Mouse (Mus musculus) midbrain, embryonic 15.5 days (tissue): ENCODE results near the gene Ppp1ca. TPM values are rescaled to one million over a fixed set of nuclear protein-coding genes. Genes with fewer than 3 reads are reported as not detected.

Experiments
- ATAC-seq: fragments of 200-750 bp; cut with Nextera tagmentation; replicated peaks from 2 replicates; pipeline ENCODE4 v1.8.0; 2017; ENCODE audit warnings: moderate TSS enrichment
- H3K27ac ChIP-seq: fragments of 300-500 bp; sonication (generic); 2 replicates; pipeline ENCODE4 v1.5.1; 2015; ENCODE audit warnings: mild to moderate bottlenecking, inconsistent platforms
- H3K27me3 ChIP-seq: fragments of 300-500 bp; sonication (generic); replicated peaks from 2 replicates; pipeline ENCODE4 v1.6.1; 2015; ENCODE audit warnings: inconsistent platforms
- H3K36me3 ChIP-seq: fragments of 300-500 bp; sonication (generic); replicated peaks from 2 replicates; pipeline ENCODE4 v1.6.1; 2015; ENCODE audit warnings: inconsistent platforms
- H3K4me1 ChIP-seq: fragments of 300-500 bp; sonication (generic); 2 replicates; pipeline ENCODE4 v1.6.1; 2015; ENCODE audit warnings: inconsistent platforms
- H3K4me2 ChIP-seq: fragments of 300-500 bp; sonication (generic); 2 replicates; pipeline ENCODE4 v1.6.1; 2015; ENCODE audit warnings: inconsistent platforms, mild to moderate bottlenecking, moderate library complexity
- H3K4me3 ChIP-seq: fragments of 300-500 bp; sonication (generic); 2 replicates; pipeline ENCODE4 v1.5.1; 2015; ENCODE audit warnings: mild to moderate bottlenecking, inconsistent platforms
- H3K9ac ChIP-seq: fragments of 300-500 bp; sonication (generic); 2 replicates; pipeline ENCODE4 v1.6.1; 2015; ENCODE audit warnings: mild to moderate bottlenecking, inconsistent platforms
- H3K9me3 ChIP-seq: fragments of 300-500 bp; sonication (generic); 2 replicates; pipeline ENCODE4 v1.6.1; 2016; ENCODE audit warnings: inconsistent platforms
- WGBS: fragments of 180-500 bp; shearing (Covaris S2); methylation state at CpG from one replicate; pipeline ENCODE4 v1.1.7; 2015; ENCODE audit warnings: mixed read lengths; 5-methylcytosine and 5-hydroxymethylcytosine counted together
- polyA plus RNA-seq: library from polyadenylated mRNA; unstranded; fragments of >200 nt; fragmentation: Nextera tagmentation; extraction: Ambion mirVana; gene quantifications from 2 replicates; pipeline ENCODE4 v1.2.1, GENCODE M21; 2015

Gene Ppp1ca
- polyA plus RNA-seq, 1 experiment from 2014 or later, result 537 TPM

GRCm38 (mm10) chr19:4149283-4149682 is 42.6 kb upstream of the Ppp1ca start:
- H3K4me1 ChIP-seq, result peaks cover 22% of the 10 kb centered on the region
- H3K4me3 ChIP-seq, result peak overlapping the region; percentile 93
- 93% methylated on average over 11 of the region's 11 CpGs for WGBS
- peak overlapping the region; percentile 91 for H3K9ac ChIP-seq
- peak overlapping the region; percentile 77 for H3K4me2 ChIP-seq
- H3K9me3 ChIP-seq, result no peaks in the 10 kb centered on the region
- H3K27ac ChIP-seq, result no peak overlapping the region; the same call in 1 of the 2 replicates
- H3K27me3 ChIP-seq, result no peaks in the 10 kb centered on the region
- ATAC-seq, result no peak
- H3K36me3 ChIP-seq, result 0 out of 2 replicates have a peak, but pooled peaks cover 7% of the 10 kb centered on the region

GRCm38 (mm10) chr19:4149764-4150461 is 42.0 kb upstream of the Ppp1ca start:
- Histone ChIP-seq H3K9ac (no peak overlapping the region), H3K27ac (no peak overlapping the region), H3K36me3 (0 out of 2 replicates have a peak, but pooled peaks cover 7% of the 10 kb centered on the region), H3K27me3 (no peaks in the 10 kb centered on the region), H3K4me1 (peaks cover 22% of the 10 kb centered on the region), H3K4me2 (no peak overlapping the region; the same call in 1 of the 2 replicates), H3K4me3 (no peak overlapping the region), H3K9me3 (no peaks in the 10 kb centered on the region)
- ATAC-seq, result no peak
- 94% methylated on average over 17 of the region's 17 CpGs for WGBS

- no peaks in the 10 kb centered on the region for H3K27me3 ChIP-seq
- no peak overlapping the region for H3K4me2 ChIP-seq
- no peaks in the 10 kb centered on the region for H3K9me3 ChIP-seq
- 90% methylated on average over 22 of the region's 22 CpGs for WGBS
- no peak for ATAC-seq
- peaks cover 12% of the 10 kb centered on the region for H3K36me3 ChIP-seq
- no peak overlapping the region for H3K9ac ChIP-seq
- H3K27ac ChIP-seq, result no peak overlapping the region
- H3K4me1 ChIP-seq, result peaks cover 22% of the 10 kb centered on the region
- H3K4me3 ChIP-seq, result no peak overlapping the region
Observed at GRCm38 (mm10) chr19:4150567-4151487, 41.0 kb upstream of the Ppp1ca start.

- Histone ChIP-seq H3K9ac (no peak overlapping the region), H3K36me3 (peaks cover 15% of the 10 kb centered on the region)
- ATAC-seq, result no peak
Observed at GRCm38 (mm10) chr19:4151488-4151860, 40.4 kb upstream of the Ppp1ca start.

GRCm38 (mm10) chr19:4151898-4152297 is 40.0 kb upstream of the Ppp1ca start:
- Histone ChIP-seq H3K36me3 (peaks cover 20% of the 10 kb centered on the region), H3K4me3 (no peak overlapping the region), H3K9ac (no peak overlapping the region), H3K4me1 (peaks cover 22% of the 10 kb centered on the region), H3K4me2 (no peak overlapping the region), H3K9me3 (no peaks in the 10 kb centered on the region), H3K27ac (no peak overlapping the region), H3K27me3 (no peaks in the 10 kb centered on the region)
- WGBS, result 85% methylated on average over 5 of the region's 5 CpGs
- ATAC-seq, result no peak

More at GRCm38 (mm10) chr19:4151488-4151860, 40.4 kb upstream of the Ppp1ca start:
- Histone ChIP-seq H3K4me2 (no peak overlapping the region), H3K27me3 (no peaks in the 10 kb centered on the region), H3K4me1 (peaks cover 22% of the 10 kb centered on the region), H3K9me3 (no peaks in the 10 kb centered on the region), H3K4me3 (no peak overlapping the region), H3K27ac (no peak overlapping the region)
- WGBS, result 66% methylated on average over 5 of the region's 5 CpGs

- no peak overlapping the region for H3K9ac ChIP-seq
- H3K4me1 ChIP-seq, result peaks cover 20% of the 10 kb centered on the region
- no peak overlapping the region for H3K27ac ChIP-seq
- H3K36me3 ChIP-seq, result peaks cover 26% of the 10 kb centered on the region
- H3K27me3 ChIP-seq, result no peaks in the 10 kb centered on the region
- WGBS, result 86% methylated on average over 8 of the region's 8 CpGs
- no peak for ATAC-seq
- H3K4me3 ChIP-seq, result no peak overlapping the region
- H3K4me2 ChIP-seq, result no peak overlapping the region
- no peaks in the 10 kb centered on the region for H3K9me3 ChIP-seq
Observed at GRCm38 (mm10) chr19:4152445-4153231, 39.2 kb upstream of the Ppp1ca start.

GRCm38 (mm10) chr19:4153232-4153654 is 38.6 kb upstream of the Ppp1ca start, which contains the start of gene Ptprcap:
Ptprcap (plus strand) TSS chr19:4153604.
- peaks cover 26% of the 10 kb centered on the region for H3K36me3 ChIP-seq
- no peak within 1 kb of the TSS for H3K27ac ChIP-seq
- no peak for ATAC-seq

GRCm38 (mm10) chr19:4154437-4155222 is 37.2 kb upstream of the Ppp1ca start:
- Histone ChIP-seq H3K4me3 (no peak overlapping the region), H3K4me2 (no peak overlapping the region), H3K4me1 (peaks cover 5% of the 10 kb centered on the region), H3K36me3 (peaks cover 37% of the 10 kb centered on the region), H3K9ac (no peak overlapping the region), H3K27ac (no peak overlapping the region), H3K9me3 (no peaks in the 10 kb centered on the region), H3K27me3 (no peaks in the 10 kb centered on the region)
- WGBS, result 87% methylated on average over 13 of the region's 13 CpGs
- ATAC-seq, result no peak

More at GRCm38 (mm10) chr19:4153232-4153654, 38.6 kb upstream of the Ppp1ca start, which contains the start of gene Ptprcap:
- Histone ChIP-seq H3K4me2 (no peak within 1 kb of the TSS), H3K9me3 (no peaks in the 10 kb centered on the region), H3K4me1 (peaks cover 14% of the 10 kb centered on the region), H3K4me3 (no peak within 1 kb of the TSS), H3K9ac (no peak within 1 kb of the TSS), H3K27me3 (no peaks in the 10 kb centered on the region)
- 72% methylated on average over 11 of the region's 11 CpGs for WGBS

GRCm38 (mm10) chr19:4155223-4156072 is 36.4 kb upstream of the Ppp1ca start:
- no peak overlapping the region for H3K9ac ChIP-seq
- no peak for ATAC-seq
- no peaks in the 10 kb centered on the region for H3K4me1 ChIP-seq
- peaks cover 37% of the 10 kb centered on the region for H3K36me3 ChIP-seq
- H3K27ac ChIP-seq, result no peak overlapping the region
- no peak overlapping the region for H3K4me2 ChIP-seq
- H3K9me3 ChIP-seq, result no peaks in the 10 kb centered on the region
- 70% methylated on average over 6 of the region's 6 CpGs for WGBS
- H3K27me3 ChIP-seq, result no peaks in the 10 kb centered on the region
- H3K4me3 ChIP-seq, result no peak overlapping the region

- H3K27ac ChIP-seq, result no peak overlapping the region
- no peak for ATAC-seq
- no peaks in the 10 kb centered on the region for H3K9me3 ChIP-seq
- WGBS, result 69% methylated on average over 20 of the region's 20 CpGs
- H3K4me2 ChIP-seq, result no peak overlapping the region
- peaks cover 37% of the 10 kb centered on the region for H3K36me3 ChIP-seq
- no peaks in the 10 kb centered on the region for H3K27me3 ChIP-seq
- no peak overlapping the region for H3K9ac ChIP-seq
- H3K4me3 ChIP-seq, result no peak overlapping the region
- H3K4me1 ChIP-seq, result no peaks in the 10 kb centered on the region
Observed at GRCm38 (mm10) chr19:4156073-4156579, 35.7 kb upstream of the Ppp1ca start.
